Mouse (Mus musculus): Measurements from ENCODE around the gene Huwe1. TPM values are rescaled to one million over a fixed set of nuclear protein-coding genes. Genes with fewer than 3 reads are reported as not detected.

Huwe1 gene
- polyA plus RNA-seq, 1 experiment from 2014 or later = 63.3 TPM

- ATAC-seq (replicated peaks; ENCODE audit: low FRiP score, low TSS enrichment, low read depth) (no peak), DNase-seq (ENCODE audit: low spot score) (no peak)
- Histone ChIP-seq H3K27ac (ENCODE audit: low read depth) (no peak overlapping the region), H3K9ac (ENCODE audit: low read length) (no peak overlapping the region), H3K4me3 (ENCODE audit: low read depth, low read length) (no peak overlapping the region), H3K9me3 (ENCODE audit: control insufficient read depth, low read length) (no peaks in the 10 kb centered on the region), H3K4me1 (replicated peaks; ENCODE audit: control insufficient read depth, insufficient read depth, low read length) (no peaks in the 10 kb centered on the region), H3K27me3 (replicated peaks; ENCODE audit: control insufficient read depth, insufficient read depth, low read length) (no peaks in the 10 kb centered on the region), H3K36me3 (ENCODE audit: control insufficient read depth, insufficient read depth, low read length) (peaks cover 86% of the 10 kb centered on the region), H3K4me2 (ENCODE audit: low read length) (no peak overlapping the region)
- 80% methylated on average over 4 of the region's 4 CpGs for WGBS
Measured at GRCm38 (mm10) chrX:151912267-151912666, 111.7 kb downstream of the Huwe1 start.

GRCm38 (mm10) chrX:151929390-151929789, 128.8 kb downstream of the Huwe1 start:
- Histone ChIP-seq H3K4me2 (ENCODE audit: low read length) (no peak overlapping the region), H3K36me3 (ENCODE audit: control insufficient read depth, insufficient read depth, low read length) (peaks cover 77% of the 10 kb centered on the region)

GRCm38 (mm10) chrX:151938852-151939251, 138.2 kb downstream of the Huwe1 start:
- no peaks in the 10 kb centered on the region for H3K27me3 ChIP-seq (replicated peaks; ENCODE audit: control insufficient read depth, insufficient read depth, low read length)
- no peak for ATAC-seq (replicated peaks; ENCODE audit: low FRiP score, low TSS enrichment, low read depth)
- no peak for DNase-seq (ENCODE audit: low spot score)
- WGBS = 49% methylated on average over 2 of the region's 2 CpGs
- H3K4me3 ChIP-seq (ENCODE audit: low read depth, low read length) = no peak overlapping the region
- H3K27ac ChIP-seq (ENCODE audit: low read depth) = no peak overlapping the region
- no peaks in the 10 kb centered on the region for H3K4me1 ChIP-seq (replicated peaks; ENCODE audit: control insufficient read depth, insufficient read depth, low read length)
- no peaks in the 10 kb centered on the region for H3K9me3 ChIP-seq (ENCODE audit: control insufficient read depth, low read length)
- H3K4me2 ChIP-seq (ENCODE audit: low read length) = no peak overlapping the region
- no peak overlapping the region for H3K9ac ChIP-seq (ENCODE audit: low read length)
- H3K36me3 ChIP-seq (ENCODE audit: control insufficient read depth, insufficient read depth, low read length) = peaks cover 12% of the 10 kb centered on the region; the same call in 1 of the 2 replicates

More at GRCm38 (mm10) chrX:151929390-151929789, 128.8 kb downstream of the Huwe1 start:
- Histone ChIP-seq H3K4me3 (ENCODE audit: low read depth, low read length) (no peak overlapping the region), H3K27me3 (replicated peaks; ENCODE audit: control insufficient read depth, insufficient read depth, low read length) (0 out of 2 replicates have a peak, but pooled peaks cover 2% of the 10 kb centered on the region), H3K9ac (ENCODE audit: low read length) (no peak overlapping the region), H3K9me3 (ENCODE audit: control insufficient read depth, low read length) (no peaks in the 10 kb centered on the region), H3K4me1 (replicated peaks; ENCODE audit: control insufficient read depth, insufficient read depth, low read length) (no peaks in the 10 kb centered on the region), H3K27ac (ENCODE audit: low read depth) (no peak overlapping the region)
- no peak for ATAC-seq (replicated peaks; ENCODE audit: low FRiP score, low TSS enrichment, low read depth)
- no peak for DNase-seq (ENCODE audit: low spot score)
- 94% methylated on average over 6 of the region's 6 CpGs for WGBS

GRCm38 (mm10) chrX:151946986-151947385, 146.4 kb downstream of the Huwe1 start:
- ATAC-seq (replicated peaks; ENCODE audit: low FRiP score, low TSS enrichment, low read depth) = no peak
- 33% methylated on average over 1 of the region's 1 CpGs for WGBS
- Histone ChIP-seq H3K36me3 (ENCODE audit: control insufficient read depth, insufficient read depth, low read length) (no peaks in the 10 kb centered on the region), H3K9ac (ENCODE audit: low read length) (no peak overlapping the region), H3K27ac (ENCODE audit: low read depth) (no peak overlapping the region), H3K27me3 (replicated peaks; ENCODE audit: control insufficient read depth, insufficient read depth, low read length) (0 out of 2 replicates have a peak, but pooled peaks cover 7% of the 10 kb centered on the region), H3K4me2 (ENCODE audit: low read length) (no peak overlapping the region), H3K4me1 (replicated peaks; ENCODE audit: control insufficient read depth, insufficient read depth, low read length) (no peaks in the 10 kb centered on the region), H3K4me3 (ENCODE audit: low read depth, low read length) (no peak overlapping the region), H3K9me3 (ENCODE audit: control insufficient read depth, low read length) (no peaks in the 10 kb centered on the region)
- DNase-seq (ENCODE audit: low spot score) = no peak

- Histone ChIP-seq H3K4me3 (ENCODE audit: low read depth, low read length) (no peak overlapping the region), H3K27ac (ENCODE audit: low read depth) (no peak overlapping the region), H3K27me3 (replicated peaks; ENCODE audit: control insufficient read depth, insufficient read depth, low read length) (0 out of 2 replicates have a peak, but pooled peaks cover 7% of the 10 kb centered on the region), H3K36me3 (ENCODE audit: control insufficient read depth, insufficient read depth, low read length) (no peaks in the 10 kb centered on the region), H3K9me3 (ENCODE audit: control insufficient read depth, low read length) (no peaks in the 10 kb centered on the region), H3K4me1 (replicated peaks; ENCODE audit: control insufficient read depth, insufficient read depth, low read length) (no peaks in the 10 kb centered on the region), H3K4me2 (ENCODE audit: low read length) (no peak overlapping the region), H3K9ac (ENCODE audit: low read length) (no peak overlapping the region)
- ATAC-seq (replicated peaks; ENCODE audit: low FRiP score, low TSS enrichment, low read depth) = no peak
- no peak for DNase-seq (ENCODE audit: low spot score)
- 74% methylated on average over 3 of the region's 3 CpGs for WGBS
Measured at GRCm38 (mm10) chrX:151947781-151948180, 147.2 kb downstream of the Huwe1 start.

GRCm38 (mm10) chrX:151950231-151950630, 149.6 kb downstream of the Huwe1 start:
- 0 out of 2 replicates have a peak, but pooled peaks cover 7% of the 10 kb centered on the region for H3K27me3 ChIP-seq (replicated peaks; ENCODE audit: control insufficient read depth, insufficient read depth, low read length)
- no peak overlapping the region for H3K4me2 ChIP-seq (ENCODE audit: low read length)
- no peak overlapping the region for H3K4me3 ChIP-seq (ENCODE audit: low read depth, low read length)
- H3K4me1 ChIP-seq (replicated peaks; ENCODE audit: control insufficient read depth, insufficient read depth, low read length) = no peaks in the 10 kb centered on the region
- no peak for DNase-seq (ENCODE audit: low spot score)
- no peak overlapping the region for H3K27ac ChIP-seq (ENCODE audit: low read depth)
- H3K9ac ChIP-seq (ENCODE audit: low read length) = no peak overlapping the region
- H3K36me3 ChIP-seq (ENCODE audit: control insufficient read depth, insufficient read depth, low read length) = no peaks in the 10 kb centered on the region
- WGBS = 41% methylated on average over 1 of the region's 1 CpGs
- no peaks in the 10 kb centered on the region for H3K9me3 ChIP-seq (ENCODE audit: control insufficient read depth, low read length)
- ATAC-seq (replicated peaks; ENCODE audit: low FRiP score, low TSS enrichment, low read depth) = no peak

- WGBS = 57% methylated on average over 3 of the region's 3 CpGs
- Histone ChIP-seq H3K4me1 (replicated peaks; ENCODE audit: control insufficient read depth, insufficient read depth, low read length) (no peaks in the 10 kb centered on the region), H3K9ac (ENCODE audit: low read length) (no peak overlapping the region), H3K36me3 (ENCODE audit: control insufficient read depth, insufficient read depth, low read length) (no peaks in the 10 kb centered on the region), H3K27me3 (replicated peaks; ENCODE audit: control insufficient read depth, insufficient read depth, low read length) (0 out of 2 replicates have a peak, but pooled peaks cover 7% of the 10 kb centered on the region), H3K4me3 (ENCODE audit: low read depth, low read length) (no peak overlapping the region), H3K4me2 (ENCODE audit: low read length) (no peak overlapping the region), H3K27ac (ENCODE audit: low read depth) (no peak overlapping the region), H3K9me3 (ENCODE audit: control insufficient read depth, low read length) (no peaks in the 10 kb centered on the region)
- DNase-seq (ENCODE audit: low spot score) = no peak
- ATAC-seq (replicated peaks; ENCODE audit: low FRiP score, low TSS enrichment, low read depth) = no peak
Measured at GRCm38 (mm10) chrX:151951181-151951580, 150.6 kb downstream of the Huwe1 start.

MicroRNAs encoded within 50 kb of the gene (microRNA counts, 519-probe panel; counts per million panel counts)
- 4,323 counts per million, percentile 70 among the panel's probes with 10 or more counts for microRNA mmu-miR-98

Small RNAs within 50 kb of the gene (microRNA-seq; reads per million reads assigned to microRNA genes)
- not detected for gene Mir3113
- gene Mir98 = 5,465 reads per million, percentile 91 among the genes with 10 or more reads in this experiment
- 1,307 reads per million, percentile 81 among the genes with 10 or more reads in this experiment for gene Mirlet7f-2

Other genes starting within 250 kb of the Huwe1 start
- gene Hsd17b10, start 201.0 kb downstream of the Huwe1 start, polyA plus RNA-seq (2014; fragmentation: Nextera tagmentation; extraction: Ambion mirVana) = 216 and 217 TPM in 2 replicates
- 2.4 and 3.2 TPM in 2 replicates for gene Ribc1, start 215.5 kb downstream of the Huwe1 start, polyA plus RNA-seq (2014; fragmentation: Nextera tagmentation; extraction: Ambion mirVana)
- gene Smc1a, start 215.6 kb downstream of the Huwe1 start, polyA plus RNA-seq (2014; fragmentation: Nextera tagmentation; extraction: Ambion mirVana) = 91.5 and 101 TPM in 2 replicates